Mouse (Mus musculus) CH12.LX (cell line): ENCODE measurements around the gene Kcnq4. TPM values are rescaled to one million over a fixed set of nuclear protein-coding genes. Genes with fewer than 3 reads are reported as not detected.

Experiments
- DNase-seq: peaks from one replicate; pipeline ENCODE4 v3.0.0-alpha.2; 2013; ENCODE audit errors: extremely low read depth
- H3K27ac ChIP-seq: 2 replicates; pipeline ENCODE4 v1.5.1; 2012; ENCODE audit warnings: low read depth, mild to moderate bottlenecking, control low read depth, moderate library complexity; ENCODE audit not compliant: insufficient read depth
- H3K27me3 ChIP-seq: replicated peaks from 2 replicates; pipeline ENCODE3; 2012; ENCODE audit warnings: inconsistent platforms
- H3K36me3 ChIP-seq, 2 experiments: replicated peaks in 1 of 2; 2 replicates each; pipeline versions ENCODE3 to v1.6.1; 2012; ENCODE audit warnings: inconsistent platforms in 1 of 2, low read length in 1 of 2, mild to moderate bottlenecking in 1 of 2, mixed read lengths in 1 of 2, moderate library complexity in 1 of 2; ENCODE audit not compliant: control insufficient read depth in 1 of 2, insufficient read depth in 1 of 2
- H3K4me1 ChIP-seq, 2 experiments: 2 replicates each; pipeline ENCODE4 v1.6.1; 2012; ENCODE audit warnings: inconsistent platforms in 1 of 2, moderate library complexity in 1 of 2; ENCODE audit not compliant: insufficient read depth in 2 of 2, control insufficient read depth in 1 of 2
- H3K4me2 ChIP-seq: 2 replicates; pipeline ENCODE4 v1.6.1; 2012; ENCODE audit warnings: low read depth, mild to moderate bottlenecking, control low read depth; ENCODE audit not compliant: poor library complexity, insufficient read depth, severe bottlenecking
- H3K4me3 ChIP-seq, 3 experiments: fragments of 150-350 bp in 1 of 3; sonication (generic) in 1 of 3; replicated peaks in 1 of 3; 2 replicates each; pipeline versions ENCODE3 to v1.5.1; 2011 to 2012; ENCODE audit warnings: low read depth in 2 of 3, low read length in 2 of 3, mild to moderate bottlenecking in 2 of 3, moderate library complexity in 2 of 3, control low read depth in 1 of 3, improper control_type of control experiment in 1 of 3, inconsistent platforms in 1 of 3, mixed read lengths in 1 of 3; ENCODE audit not compliant: poor library complexity in 1 of 3
- H3K79me2 ChIP-seq: replicated peaks from 2 replicates; pipeline ENCODE4 v1.6.1; 2012; ENCODE audit warnings: mild to moderate bottlenecking, moderate library complexity; ENCODE audit not compliant: control insufficient read depth, poor library complexity, insufficient read depth, severe bottlenecking; ENCODE audit errors: extremely low read depth
- H3K9ac ChIP-seq: 2 replicates; pipeline ENCODE4 v1.6.1; 2012; ENCODE audit warnings: low read depth, mild to moderate bottlenecking, control low read depth, moderate library complexity; ENCODE audit not compliant: insufficient read depth
- H3K9me3 ChIP-seq: replicated peaks from 2 replicates; pipeline ENCODE3; 2012; ENCODE audit warnings: low read length, inconsistent platforms, mixed read lengths
- BHLHE40 ChIP-seq: IDR thresholded peaks from 2 replicates; pipeline ENCODE4 v1.6.1; 2011; ENCODE audit warnings: mild to moderate bottlenecking, low read depth, low read length, improper control_type of control experiment
- CHD1 ChIP-seq: IDR thresholded peaks from 2 replicates; pipeline ENCODE4 v1.6.1; 2012; ENCODE audit warnings: low read depth, low read length, improper control_type of control experiment, inconsistent platforms
- CHD2 ChIP-seq: IDR thresholded peaks from 2 replicates; pipeline ENCODE4 v1.6.1; 2011; ENCODE audit warnings: low read length, improper control_type of control experiment
- E2F4 ChIP-seq: IDR thresholded peaks from 2 replicates; pipeline ENCODE4 v1.6.1; 2011; ENCODE audit warnings: low read depth, low read length, improper control_type of control experiment; ENCODE audit not compliant: insufficient replicate concordance
- EP300 ChIP-seq: IDR thresholded peaks from 2 replicates; pipeline ENCODE4 v1.6.1; 2011; ENCODE audit warnings: low read length, improper control_type of control experiment
- HCFC1 ChIP-seq: IDR thresholded peaks from 2 replicates; pipeline ENCODE4 v1.6.1; 2012; ENCODE audit warnings: low read depth, mild to moderate bottlenecking, inconsistent platforms, low read length, improper control_type of control experiment
- MAX ChIP-seq: IDR thresholded peaks from 2 replicates; pipeline ENCODE4 v1.6.1; 2011; ENCODE audit warnings: low read length, improper control_type of control experiment
- MEF2A ChIP-seq: IDR thresholded peaks from 2 replicates; pipeline ENCODE4 v1.6.1; 2014; ENCODE audit warnings: low read depth, mild to moderate bottlenecking, inconsistent platforms, low read length, improper control_type of control experiment, borderline replicate concordance
- MYC ChIP-seq: IDR thresholded peaks from 2 replicates; pipeline ENCODE4 v1.6.1; 2011; ENCODE audit warnings: low read depth, mild to moderate bottlenecking, improper control_type of control experiment, low read length
- PAX5 ChIP-seq: IDR thresholded peaks from 2 replicates; pipeline ENCODE4 v1.6.1; 2012; ENCODE audit warnings: low read length, inconsistent platforms, mixed read lengths
- POLR2AphosphoS2 ChIP-seq: IDR thresholded peaks from 2 replicates; pipeline ENCODE4 v1.6.1; 2011; ENCODE audit warnings: low read depth, low read length, improper control_type of control experiment
- RAD21 ChIP-seq: IDR thresholded peaks from 2 replicates; pipeline ENCODE4 v1.6.1; 2011; ENCODE audit warnings: low read depth, mild to moderate bottlenecking, low read length, improper control_type of control experiment, moderate library complexity
- RCOR1 ChIP-seq: conservative IDR thresholded peaks from 2 replicates; pipeline ENCODE4 v1.6.1; 2012; ENCODE audit warnings: low read depth, mild to moderate bottlenecking, inconsistent platforms, low read length, improper control_type of control experiment
- SIN3A ChIP-seq: IDR thresholded peaks from 2 replicates; pipeline ENCODE4 v1.6.1; 2012; ENCODE audit warnings: low read length, improper control_type of control experiment, inconsistent platforms
- USF1 ChIP-seq: IDR thresholded peaks from 2 replicates; pipeline ENCODE4 v1.6.1; 2014; ENCODE audit warnings: low read depth, mild to moderate bottlenecking, inconsistent platforms, low read length, improper control_type of control experiment
- ZC3H11A ChIP-seq: IDR thresholded peaks from 2 replicates; pipeline ENCODE4 v1.6.1; 2012; ENCODE audit warnings: low read depth, mild to moderate bottlenecking, inconsistent platforms, low read length, improper control_type of control experiment
- ZKSCAN1 ChIP-seq: IDR thresholded peaks from 2 replicates; pipeline ENCODE4 v1.6.1; 2012; ENCODE audit warnings: low read depth, inconsistent platforms, low read length, improper control_type of control experiment, borderline replicate concordance
- dilution Hi-C: fragments of 300-500 bp; cut with MboI; formaldehyde crosslinking; loops from 2 replicates; pipeline ENCODE4 v1.14.3; 2020; ENCODE audit warnings: low sequenced_read_pairs; ENCODE audit not compliant: extremely low pct_unique_long_range_greater_than_20kb, extremely low pct_ligation_motif_present
- in situ Hi-C: fragments of 300-500 bp; cut with MboI; formaldehyde crosslinking; loops from 3 replicates; pipeline ENCODE4 v1.14.3; 2019; ENCODE audit warnings: low sequenced_read_pairs, low pct_ligation_motif_present, low pct_unique_long_range_greater_than_20kb, mixed read lengths
- polyA plus RNA-seq: library from polyadenylated mRNA; unstranded; fragments of >175 nt; gene quantifications from 2 replicates; pipeline ENCODE4 v1.2.1, GENCODE M21; 2012; ENCODE audit warnings: low read depth; ENCODE audit not compliant: insufficient read length
- total RNA-seq, 2 experiments: library from RNA; depleted of rRNA; stranded (reverse); fragments of 300-350 nt in 1 of 2; fragments of >200 nt in 1 of 2; gene quantifications; 2 replicates each; pipeline ENCODE4 v1.2.3; 2012 to 2014

Gene Kcnq4
- total and polyA plus RNA-seq, 3 experiments = 0.08 to 0.10 TPM; not detected in 1

DNA sequence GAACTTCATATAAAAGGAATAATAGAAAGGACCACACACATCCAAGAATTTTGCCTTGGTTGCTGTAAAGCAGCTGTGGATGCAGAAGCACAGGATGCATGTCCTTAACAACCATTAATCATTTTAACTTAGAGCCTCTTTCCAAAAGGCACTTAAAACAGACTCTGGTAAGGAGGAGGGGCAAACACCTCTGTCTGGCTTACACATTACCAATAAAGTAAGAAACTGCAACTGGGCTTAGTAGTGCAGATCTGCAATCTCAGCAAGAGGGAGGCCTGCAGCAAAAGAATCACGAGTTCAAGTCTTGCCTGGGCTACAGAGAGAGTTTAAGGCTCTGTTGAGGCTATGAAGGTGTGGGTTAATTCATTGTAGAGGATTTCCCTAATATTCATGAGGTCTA, 47.2 kb upstream of the Kcnq4 start:
- DNase-seq = no peak
- Histone ChIP-seq H3K9ac (no peak overlapping the region), H3K9me3 (no peaks in the 10 kb centered on the region), H3K4me3 (no peak overlapping the region), H3K36me3 (peaks cover 0 to 6% of the 10 kb centered on the region in 2 experiments), H3K4me2 (no peak overlapping the region), H3K79me2 (peaks cover 43% of the 10 kb centered on the region), H3K4me1 (peaks cover 8 to 66% of the 10 kb centered on the region in 2 experiments; a peak in 3 of 4 replicates), H3K27ac (no peak overlapping the region), H3K27me3 (no peaks in the 10 kb centered on the region)
- TF ChIP-seq MYC = no peak
- in situ Hi-C loops = no loop called here
- dilution Hi-C loops = no loop called here

DNA sequence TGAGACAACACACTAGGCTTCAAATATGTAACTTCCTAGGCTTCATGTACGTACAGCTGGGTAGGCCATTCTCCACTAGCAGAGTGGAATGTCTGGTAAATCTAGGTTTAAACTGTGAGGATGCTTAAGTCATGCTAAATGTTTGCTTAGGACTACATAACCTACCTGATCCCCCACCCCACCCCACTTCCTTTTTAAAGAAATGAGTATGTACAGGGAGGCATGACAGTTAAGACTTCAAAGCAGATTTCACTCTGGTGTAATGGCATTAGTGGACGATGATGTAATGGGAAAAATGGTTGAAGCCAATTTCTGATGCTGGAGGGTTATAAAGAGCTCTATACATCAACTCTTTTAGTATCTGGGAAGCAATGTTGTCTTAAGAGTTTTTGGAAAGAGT, 44.5 kb upstream of the Kcnq4 start:
- Histone ChIP-seq H3K27me3 (no peaks in the 10 kb centered on the region), H3K79me2 (peaks cover 26% of the 10 kb centered on the region), H3K4me2 (no peak overlapping the region), H3K9ac (no peak overlapping the region), H3K4me3 (no peak overlapping the region), H3K4me1 (peaks cover 4 to 41% of the 10 kb centered on the region in 2 experiments; a peak in 3 of 4 replicates), H3K27ac (no peak overlapping the region)
- in situ Hi-C loops (no loop called here), dilution Hi-C loops (no loop called here)
- TF ChIP-seq ZC3H11A (no peak), E2F4 (no peak)
- TF ChIP-seq, all 38 proteins: peak for 0
- Histone ChIP-seq H3K36me3 (peaks cover 3 to 31% of the 10 kb centered on the region in 2 experiments), H3K9me3 (no peaks in the 10 kb centered on the region)
- no peak for DNase-seq

DNA sequence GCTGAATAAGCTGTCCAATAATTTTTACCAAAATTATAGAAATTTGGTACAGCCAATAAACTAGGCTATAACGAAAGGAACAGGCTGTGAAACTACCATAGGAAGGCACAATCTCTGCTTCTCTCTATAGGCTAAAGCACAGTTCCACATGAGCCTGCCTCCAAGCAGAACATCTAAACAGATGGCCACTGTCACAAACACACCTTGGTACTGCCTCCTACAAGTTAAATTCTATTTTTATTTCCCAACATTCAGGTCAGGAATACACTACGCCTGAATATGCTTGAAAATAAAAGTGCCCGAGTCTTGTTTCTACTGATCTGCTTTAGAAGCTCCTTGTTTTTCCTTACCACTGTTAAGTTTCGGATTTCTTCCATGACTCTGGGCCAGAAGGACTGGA, 41.6 kb upstream of the Kcnq4 start:
- Histone ChIP-seq H3K36me3 (peaks cover 9 to 55% of the 10 kb centered on the region in 2 experiments), H3K4me2 (no peak overlapping the region), H3K27me3 (no peaks in the 10 kb centered on the region), H3K4me1 (peaks cover 0 to 18% of the 10 kb centered on the region in 2 experiments; a peak in 2 of 4 replicates), H3K79me2 (peaks cover 8% of the 10 kb centered on the region; the same call in 1 of the 2 replicates), H3K27ac (no peak overlapping the region), H3K9ac (no peak overlapping the region), H3K9me3 (no peaks in the 10 kb centered on the region), H3K4me3 (no peak overlapping the region)
- TF ChIP-seq MAX = no peak
- no peak for TF ChIP-seq EP300
- TF ChIP-seq HCFC1 = no peak
- no peak for TF ChIP-seq E2F4
- TF ChIP-seq CHD1 = no peak
- TF ChIP-seq RAD21 = no peak
- TF ChIP-seq MYC = no peak
- TF ChIP-seq ZKSCAN1 = no peak
- TF ChIP-seq POLR2AphosphoS2 = no peak
- no peak for TF ChIP-seq SIN3A
- TF ChIP-seq PAX5 = no peak
- TF ChIP-seq BHLHE40 = no peak
- TF ChIP-seq USF1 = no peak
- no peak for TF ChIP-seq CHD2
- TF ChIP-seq MEF2A = no peak
- no peak for TF ChIP-seq RCOR1
- DNase-seq = no peak
- in situ Hi-C loops (no loop called here), dilution Hi-C loops (no loop called here)
